Mouse (Mus musculus): ENCODE data around the gene Mettl7b.

Mettl7b gene

GRCm38 (mm10) chr10:128919966-128920365 is 40.8 kb downstream of the Mettl7b start:
- no peak for DNase-seq (ENCODE audit: low spot score in 2 of 2)

GRCm38 (mm10) chr10:128919203-128919631 is 41.6 kb downstream of the Mettl7b start:
- DNase-seq (ENCODE audit: low spot score in 2 of 2): no peak

- DNase-seq (ENCODE audit: low spot score in 2 of 2): no peak
These were observed 42.5 kb downstream of the Mettl7b start for GRCm38 (mm10) chr10:128918246-128918645.

- no peak for DNase-seq (ENCODE audit: low spot score in 2 of 2)
These were observed 43.4 kb downstream of the Mettl7b start for GRCm38 (mm10) chr10:128917400-128917799.

GRCm38 (mm10) chr10:128916665-128917064 is 44.1 kb downstream of the Mettl7b start:
- DNase-seq (ENCODE audit: low spot score in 2 of 2): no peak

- no peak for DNase-seq (ENCODE audit: low spot score in 2 of 2)
These were observed 45.2 kb downstream of the Mettl7b start for GRCm38 (mm10) chr10:128915550-128915949.

GRCm38 (mm10) chr10:128913696-128914095 is 47.1 kb downstream of the Mettl7b start:
- DNase-seq (ENCODE audit: low spot score in 2 of 2): no peak

GRCm38 (mm10) chr10:128913219-128913618 is 47.6 kb downstream of the Mettl7b start:
- peak; percentile 69 to 86 for DNase-seq (ENCODE audit: low spot score in 2 of 2)

GRCm38 (mm10) chr10:128912791-128913190 is 48.0 kb downstream of the Mettl7b start:
- DNase-seq (ENCODE audit: low spot score in 2 of 2): no peak

- no peak for DNase-seq (ENCODE audit: low spot score in 2 of 2)
These were observed 48.5 kb downstream of the Mettl7b start for GRCm38 (mm10) chr10:128912268-128912667.

GRCm38 (mm10) chr10:128911430-128911829 is 49.4 kb downstream of the Mettl7b start:
- DNase-seq (ENCODE audit: low spot score in 2 of 2): no peak

- DNase-seq (ENCODE audit: low spot score in 2 of 2): no peak
These were observed 50.5 kb downstream of the Mettl7b start for GRCm38 (mm10) chr10:128910066-128910841.

GRCm38 (mm10) chr10:128909567-128910028 is 51.2 kb downstream of the Mettl7b start:
- DNase-seq (ENCODE audit: low spot score in 2 of 2): no peak

- no peak for DNase-seq (ENCODE audit: low spot score in 2 of 2)
These were observed 51.9 kb downstream of the Mettl7b start for GRCm38 (mm10) chr10:128908778-128909448.

Measured in thymus, postnatal 10 days (tissue).